Mouse (Mus musculus) layer of hippocampus, adult 18-20 months (tissue): ENCODE measurements around the gene Fam234b. TPM values are rescaled to one million over a fixed set of nuclear protein-coding genes. Genes with fewer than 3 reads are reported as not detected.

Experiments used
- DNase-seq, 2 experiments: peaks; one replicate each; pipeline ENCODE4 v3.0.0; 2022; ENCODE audit warnings: low spot score in 2 of 2
- total RNA-seq, 2 experiments: library from RNA; stranded (reverse); gene quantifications; 2 replicates each; pipeline ENCODE4 v1.2.3; 2021

Fam234b gene
- total RNA-seq, 2 experiments from 2014 or later: 169 to 171 TPM

- DNase-seq: no peak
These were observed 22.1 kb downstream of the Fam234b start for GRCm38 (mm10) chr6:135219916-135220315.

- peak in 1 of 2 experiments; percentile 66 for DNase-seq
These were observed 26.1 kb downstream of the Fam234b start for GRCm38 (mm10) chr6:135223786-135224416.

GRCm38 (mm10) chr6:135228465-135228941 is 30.7 kb downstream of the Fam234b start:
- DNase-seq: no peak

GRCm38 (mm10) chr6:135230586-135230985 is 32.8 kb downstream of the Fam234b start:
- DNase-seq: no peak

- peak in 1 of 2 experiments; percentile 59 for DNase-seq
These were observed 34.8 kb downstream of the Fam234b start for GRCm38 (mm10) chr6:135232443-135233182.

GRCm38 (mm10) chr6:135235742-135236141 is 38.0 kb downstream of the Fam234b start:
- DNase-seq: no peak

GRCm38 (mm10) chr6:135236576-135236975 is 38.8 kb downstream of the Fam234b start:
- DNase-seq: no peak

GRCm38 (mm10) chr6:135237326-135237725 is 39.5 kb downstream of the Fam234b start:
- DNase-seq: no peak

GRCm38 (mm10) chr6:135238211-135238610 is 40.4 kb downstream of the Fam234b start:
- no peak for DNase-seq

- no peak for DNase-seq
These were observed 42.6 kb downstream of the Fam234b start for GRCm38 (mm10) chr6:135240361-135240760.

GRCm38 (mm10) chr6:135245586-135245985 is 47.8 kb downstream of the Fam234b start:
- DNase-seq: no peak

GRCm38 (mm10) chr6:135247861-135248260 is 50.1 kb downstream of the Fam234b start:
- DNase-seq: no peak

- peak; percentile 58 to 82 for DNase-seq
These were observed 52.2 kb downstream of the Fam234b start for GRCm38 (mm10) chr6:135249846-135250531.

GRCm38 (mm10) chr6:135250926-135251699 is 53.3 kb downstream of the Fam234b start:
- no peak for DNase-seq

- no peak for DNase-seq
These were observed 54.3 kb downstream of the Fam234b start for GRCm38 (mm10) chr6:135251849-135252727.

- peak; percentile 82 to 88 for DNase-seq
These were observed 54.9 kb downstream of the Fam234b start for GRCm38 (mm10) chr6:135252728-135253077.

GRCm38 (mm10) chr6:135254153-135254552 is 56.4 kb downstream of the Fam234b start, which contains the start of gene Gsg1:
TSS of gene Gsg1 (minus strand) at chr6:135254351.
- no peak for DNase-seq

- no peak for DNase-seq
These were observed 62.7 kb downstream of the Fam234b start for GRCm38 (mm10) chr6:135260435-135260834.

GRCm38 (mm10) chr6:135261124-135261523 is 63.3 kb downstream of the Fam234b start:
- DNase-seq: no peak

GRCm38 (mm10) chr6:135262565-135262964 is 64.8 kb downstream of the Fam234b start:
- DNase-seq: no peak
